Mouse (Mus musculus): ENCODE measurements around the gene Pafah1b1.

DNA sequence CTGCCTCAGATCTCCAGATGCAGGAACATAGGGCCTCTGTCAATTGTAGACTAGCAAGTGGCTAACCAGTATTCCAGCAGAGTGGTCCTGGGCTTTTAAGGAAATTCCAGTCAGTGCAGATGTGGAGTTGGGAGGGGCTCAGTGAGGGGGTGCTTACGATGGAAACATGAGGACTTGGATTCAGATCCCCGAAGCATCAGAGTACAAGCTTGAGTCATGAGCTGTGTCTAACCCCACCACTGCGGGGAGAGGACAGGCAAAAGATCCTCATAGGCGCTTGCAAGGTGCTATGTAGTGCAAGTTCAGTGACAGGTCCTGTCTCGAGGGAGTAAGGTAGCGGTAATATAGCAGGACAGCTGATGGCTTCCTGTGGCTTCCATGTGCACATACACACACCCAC lies 62.2 kb downstream of the Pafah1b1 start:
- TF ChIP-seq CTCF (IDR thresholded peaks at IDR 0.05; ENCODE audit: insufficient read depth, low read length) = no peak
- no peak for TF ChIP-seq POLR2A (IDR thresholded peaks at IDR 0.05; ENCODE audit: borderline replicate concordance, extremely low read depth, low read depth, low read length)
